Mouse (Mus musculus): ENCODE measurements around the gene Hoxa3.

Hoxa3 gene

GRCm38 (mm10) chr6:52180213-52180710 is 32.9 kb downstream of the Hoxa3 start:
- DNase-seq = no peak

- no peak for DNase-seq
These were observed 33.4 kb downstream of the Hoxa3 start for GRCm38 (mm10) chr6:52179690-52180089.

GRCm38 (mm10) chr6:52178918-52179665 is 34.0 kb downstream of the Hoxa3 start:
- DNase-seq = no peak

GRCm38 (mm10) chr6:52177806-52178205 is 35.3 kb downstream of the Hoxa3 start:
- DNase-seq = no peak

GRCm38 (mm10) chr6:52177061-52177735 is 35.9 kb downstream of the Hoxa3 start, which contains the start of gene 5730596B20Rik:
Gene 5730596B20Rik (plus strand): TSS chr6:52177498.
- no peak for DNase-seq

GRCm38 (mm10) chr6:52176391-52176790 is 36.7 kb downstream of the Hoxa3 start:
- no peak for DNase-seq

- DNase-seq = no peak
These were observed 37.3 kb downstream of the Hoxa3 start for GRCm38 (mm10) chr6:52175864-52176263.

- no peak for DNase-seq
These were observed 38.0 kb downstream of the Hoxa3 start for GRCm38 (mm10) chr6:52174968-52175751.

- DNase-seq = no peak
These were observed 39.5 kb downstream of the Hoxa3 start for GRCm38 (mm10) chr6:52173648-52174047.

- DNase-seq = no peak
These were observed 40.6 kb downstream of the Hoxa3 start for GRCm38 (mm10) chr6:52172501-52172900.

GRCm38 (mm10) chr6:52171938-52172337 is 41.2 kb downstream of the Hoxa3 start:
- no peak for DNase-seq

- no peak for DNase-seq
These were observed 41.8 kb downstream of the Hoxa3 start for GRCm38 (mm10) chr6:52171331-52171730.

GRCm38 (mm10) chr6:52170898-52171223 is 42.3 kb downstream of the Hoxa3 start:
- no peak for DNase-seq

GRCm38 (mm10) chr6:52170166-52170897 is 42.8 kb downstream of the Hoxa3 start:
- DNase-seq = no peak

GRCm38 (mm10) chr6:52169499-52170165 is 43.5 kb downstream of the Hoxa3 start:
- DNase-seq = no peak

- no peak for DNase-seq
These were observed 44.7 kb downstream of the Hoxa3 start for GRCm38 (mm10) chr6:52168191-52169055.

- DNase-seq = no peak
These were observed 45.4 kb downstream of the Hoxa3 start for GRCm38 (mm10) chr6:52167736-52168161.

- DNase-seq = no peak
These were observed 46.0 kb downstream of the Hoxa3 start for GRCm38 (mm10) chr6:52167176-52167575.

- DNase-seq = no peak
These were observed 46.6 kb downstream of the Hoxa3 start for GRCm38 (mm10) chr6:52166431-52167077.

Data from B cell, adult 2 months (primary cell).